Mouse (Mus musculus) layer of hippocampus, postnatal 25 days (tissue): ENCODE results near the gene Cd2ap. TPM values are rescaled to one million over a fixed set of nuclear protein-coding genes. Genes with fewer than 3 reads are reported as not detected.
A peak's percentile ranks its signal among the peaks of the same experiment; 100 is the strongest.

Experiments
- DNase-seq, 2 experiments: peaks; one replicate each; pipeline ENCODE4 v3.0.0; 2022; ENCODE audit warnings: mixed read lengths in 2 of 2, low spot score in 1 of 2; ENCODE audit errors: extremely low spot score in 1 of 2
- total RNA-seq, 2 experiments: library from RNA; stranded (reverse); gene quantifications; 2 replicates each; pipeline ENCODE4 v1.2.3; 2021

The Cd2ap gene
- total RNA-seq, 2 experiments from 2014 or later: 16.0 to 23.0 TPM

- no peak for DNase-seq
Measured at GRCm38 (mm10) chr17:42870465-42870864, 6.0 kb downstream of the Cd2ap start.

GRCm38 (mm10) chr17:42863186-42863585, 13.3 kb downstream of the Cd2ap start:
- no peak for DNase-seq

- DNase-seq: no peak
Measured at GRCm38 (mm10) chr17:42860370-42860769, 16.1 kb downstream of the Cd2ap start.

GRCm38 (mm10) chr17:42857506-42857905, 19.0 kb downstream of the Cd2ap start:
- no peak for DNase-seq

- no peak for DNase-seq
Measured at GRCm38 (mm10) chr17:42847108-42847507, 29.4 kb downstream of the Cd2ap start.

- DNase-seq: no peak
Measured at GRCm38 (mm10) chr17:42837193-42837592, 39.3 kb downstream of the Cd2ap start.

- DNase-seq: no peak
Measured at GRCm38 (mm10) chr17:42822787-42823186, 53.7 kb downstream of the Cd2ap start.

GRCm38 (mm10) chr17:42815374-42815773, 61.1 kb downstream of the Cd2ap start:
- DNase-seq: no peak

- no peak for DNase-seq
Measured at GRCm38 (mm10) chr17:42792412-42792975, 84.0 kb downstream of the Cd2ap start.

GRCm38 (mm10) chr17:42790787-42791186, 85.7 kb downstream of the Cd2ap start:
- no peak for DNase-seq

GRCm38 (mm10) chr17:42789723-42790122, 86.7 kb downstream of the Cd2ap start:
- DNase-seq: no peak

- no peak for DNase-seq
Measured at GRCm38 (mm10) chr17:42788686-42789453, 87.6 kb downstream of the Cd2ap start.

GRCm38 (mm10) chr17:42782156-42782757, 94.2 kb downstream of the Cd2ap start:
- DNase-seq: peak; percentile 50 to 72

- DNase-seq: no peak
Measured at GRCm38 (mm10) chr17:42753791-42754190, 122.7 kb downstream of the Cd2ap start.

GRCm38 (mm10) chr17:42752173-42752572, 124.3 kb downstream of the Cd2ap start:
- DNase-seq: no peak

- DNase-seq: no peak
Measured at GRCm38 (mm10) chr17:42745657-42746420, 130.6 kb downstream of the Cd2ap start.

Other genes with a start within 250 kb of the Cd2ap start
- 1 to 10 TPM; 1.0 to 2.4 TPM for gene Adgrf4, start 184.4 kb downstream of the Cd2ap start, total RNA-seq
- gene Adgrf2, start 134.5 kb downstream of the Cd2ap start, total RNA-seq: under 1 TPM; 0.44 to 0.68 TPM
- 100 to 1,000 TPM; 115 to 120 TPM for gene Tnfrsf21, start 139.9 kb upstream of the Cd2ap start, total RNA-seq